Mouse (Mus musculus): ENCODE data around the gene Hmgxb4.

Gene Hmgxb4

GRCm38 (mm10) chr8:75074876-75075275 is 81.7 kb downstream of the Hmgxb4 start:
- no peak for DNase-seq

DNA sequence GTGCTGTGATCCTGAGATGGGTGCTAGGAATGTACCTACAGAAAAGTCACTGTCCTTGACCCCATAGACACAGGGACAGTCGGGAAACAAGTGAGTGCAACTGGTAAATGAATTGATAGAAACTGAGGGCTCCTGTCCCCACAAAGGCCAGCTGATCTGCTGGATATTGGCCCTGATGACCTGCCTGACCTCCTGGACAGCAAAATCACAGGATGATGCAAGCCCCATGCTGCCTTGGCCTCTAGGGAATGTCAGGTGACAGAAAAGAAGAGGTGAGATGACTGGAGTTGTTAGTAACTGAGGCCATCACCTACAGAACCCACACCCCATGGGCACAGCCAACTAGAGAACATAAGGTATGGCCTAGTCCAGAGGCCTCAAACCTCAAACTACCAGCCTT is 85.1 kb downstream of the Hmgxb4 start:
- DNase-seq: no peak

DNA sequence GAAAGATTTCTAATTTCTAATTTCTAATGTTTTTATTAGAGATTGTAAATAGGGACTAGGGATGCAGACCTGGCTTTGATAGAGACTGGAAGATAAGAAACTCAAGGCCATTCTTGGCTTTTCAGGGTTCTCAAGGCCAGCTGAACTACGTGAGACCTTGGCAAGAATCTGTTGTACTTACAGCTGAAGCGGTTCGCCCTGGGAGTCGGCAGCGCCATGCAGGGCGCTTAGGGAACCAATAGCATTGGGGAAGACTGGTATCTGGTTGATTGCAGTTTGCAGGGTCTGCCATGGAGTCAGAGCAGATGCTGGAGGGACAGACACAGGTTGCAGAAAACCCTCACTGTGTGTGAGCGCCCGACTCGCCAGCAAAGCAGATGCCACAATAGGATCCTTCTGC is 85.7 kb downstream of the Hmgxb4 start:
- no peak for DNase-seq

All from kidney, postnatal 14 days (tissue).